Mouse (Mus musculus): ENCODE measurements around the gene A830018L16Rik.
"Not testable (repeated sequence)": the region's sequence is repeated elsewhere in the genome, so short reads cannot be mapped to it uniquely, and the experiment has no call there.

Gene A830018L16Rik

DNA sequence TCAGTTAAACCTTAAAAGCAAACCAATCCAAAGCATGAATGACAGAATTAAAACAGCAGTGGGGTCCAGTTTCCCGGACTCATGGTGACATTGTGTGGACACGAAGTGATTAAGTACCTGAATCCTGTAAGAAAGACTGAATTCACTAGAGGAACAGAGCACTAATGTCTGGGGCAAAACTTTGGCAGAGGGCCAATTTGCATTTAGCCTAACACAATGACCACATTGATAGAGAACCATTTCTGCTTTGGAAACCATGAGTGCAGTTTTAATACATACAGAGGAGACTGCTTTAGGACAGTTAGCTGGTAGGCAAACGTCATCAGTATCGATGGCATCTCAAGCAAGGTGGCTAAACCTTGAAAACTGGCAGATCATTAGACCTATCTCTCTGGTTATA, 586.7 kb downstream of the A830018L16Rik start:
- no peak for DNase-seq (ENCODE audit: low spot score)

DNA sequence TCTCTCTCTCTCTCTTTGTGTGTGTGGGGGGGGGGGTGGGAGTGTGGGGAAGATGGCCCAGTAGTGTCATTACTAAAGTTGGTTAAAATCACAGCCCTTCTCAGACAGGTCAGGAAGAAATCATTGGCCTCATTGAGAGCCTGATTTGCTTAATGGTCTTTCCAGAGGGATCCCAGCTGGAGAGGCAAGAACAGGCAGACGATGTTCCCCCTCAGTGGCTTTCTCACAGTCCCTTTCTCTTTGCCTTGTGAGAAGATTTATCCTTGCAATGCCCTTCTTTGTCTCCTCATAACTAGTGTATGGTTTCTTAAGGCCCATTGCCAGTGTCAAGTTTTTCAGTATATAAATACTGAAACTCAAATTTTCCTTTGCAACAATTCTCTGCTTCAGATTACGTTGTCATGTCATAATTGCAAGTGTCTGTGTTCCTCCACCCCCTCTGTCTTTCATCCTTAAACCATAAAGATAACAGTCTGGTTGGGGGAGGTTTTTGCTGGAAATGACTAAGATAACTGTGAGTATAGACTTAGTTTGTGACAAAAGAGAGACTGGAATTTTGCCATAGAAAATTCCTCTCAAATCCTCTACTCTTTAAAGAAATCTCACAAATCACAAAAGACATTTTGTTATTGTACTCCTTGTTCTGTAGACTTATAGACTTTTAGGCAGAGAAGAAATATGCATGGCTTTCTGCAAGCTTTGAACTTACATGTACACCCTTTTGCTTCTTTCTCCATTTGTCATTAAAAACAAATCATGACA, 595.1 kb downstream of the A830018L16Rik start:
- no peak for DNase-seq (ENCODE audit: low spot score)

- DNase-seq (ENCODE audit: low spot score), result no peak
These were observed 595.6 kb downstream of the A830018L16Rik start for GRCm38 (mm10) chr1:12009551-12009846.

GRCm38 (mm10) chr1:12010607-12011006, 596.7 kb downstream of the A830018L16Rik start:
- no peak for DNase-seq (ENCODE audit: low spot score)

DNA sequence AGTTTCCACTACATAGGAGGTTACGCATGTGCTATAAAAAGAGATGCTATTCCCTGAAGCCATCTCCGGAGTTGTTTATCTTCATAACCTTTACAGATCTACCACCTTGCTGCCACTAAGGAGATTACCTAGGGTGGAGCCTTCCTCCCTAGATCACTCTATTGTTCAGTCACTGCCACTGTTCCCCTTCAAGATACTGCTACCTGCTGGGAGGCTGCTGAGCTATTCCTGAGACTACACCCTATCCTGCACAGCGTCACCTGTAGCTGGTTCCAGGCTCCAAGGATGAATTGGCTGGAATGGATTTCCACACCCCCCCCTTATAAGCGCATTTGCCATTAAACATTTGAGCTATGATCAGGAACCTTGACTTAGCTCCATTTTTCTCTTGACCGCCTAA, 606.7 kb downstream of the A830018L16Rik start:
- DNase-seq (ENCODE audit: low spot score), result not testable (repeated sequence)

Measured in testis, postnatal 14 days (tissue).